Mouse (Mus musculus) layer of hippocampus, adult 18-20 months (tissue): ENCODE measurements at regions not wholly inside any gene's neighbourhood (a gene's known extent, or its start where the extent isn't known, plus 50 kb on each side); places are given as distances from the start of the nearest gene placed in this dataset.

ENCODE experiments used
- DNase-seq, 2 experiments: peaks; one replicate each; pipeline ENCODE4 v3.0.0; 2022; ENCODE audit warnings: low spot score in 2 of 2

GRCm38 (mm10) chr1:114835926-114836325 is 848.6 kb upstream of the Cntnap5a start:
- DNase-seq: no peak

- DNase-seq: no peak
Measured at GRCm38 (mm10) chr1:114849671-114850070, 834.9 kb upstream of the Cntnap5a start.

DNA sequence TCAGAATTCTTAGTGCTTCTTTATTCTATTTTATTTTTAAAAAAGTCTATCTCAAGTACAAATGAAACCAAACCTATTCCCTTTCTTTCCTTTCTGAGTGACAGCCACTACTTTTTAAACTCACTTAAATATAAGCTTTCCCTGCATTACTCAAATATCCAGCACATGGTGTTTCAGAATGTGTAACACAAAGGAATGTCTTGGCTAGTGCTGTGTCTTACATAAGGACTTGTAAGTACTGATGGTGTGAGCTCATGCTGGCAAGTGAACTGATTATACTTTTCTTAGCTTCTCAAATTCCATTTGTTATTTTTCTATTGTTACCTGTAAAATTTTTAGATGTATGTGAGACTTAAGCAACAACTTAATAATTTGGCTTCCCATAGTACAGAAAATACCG is 823.6 kb upstream of the Cntnap5a start:
- DNase-seq: no peak

DNA sequence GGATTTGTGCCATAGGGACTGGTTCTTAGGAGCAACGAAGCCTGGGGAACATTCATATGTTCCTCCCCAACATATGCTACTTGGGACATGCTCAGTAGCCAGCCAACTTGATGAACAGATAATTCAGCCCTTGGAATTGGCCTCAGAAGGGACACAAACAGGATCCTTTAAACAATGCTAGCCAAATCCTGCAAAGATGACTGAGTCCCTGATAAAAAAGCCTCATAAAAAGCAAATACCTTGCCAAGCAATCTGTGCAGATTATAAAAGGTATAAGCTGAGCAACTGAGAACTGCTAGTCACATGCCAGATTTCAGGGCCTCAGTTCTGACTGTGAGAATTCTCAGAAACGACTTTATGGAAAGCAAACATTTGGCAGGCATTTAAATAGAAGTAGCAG is 821.6 kb upstream of the Cntnap5a start:
- peak; percentile 23 to 43 for DNase-seq

DNA sequence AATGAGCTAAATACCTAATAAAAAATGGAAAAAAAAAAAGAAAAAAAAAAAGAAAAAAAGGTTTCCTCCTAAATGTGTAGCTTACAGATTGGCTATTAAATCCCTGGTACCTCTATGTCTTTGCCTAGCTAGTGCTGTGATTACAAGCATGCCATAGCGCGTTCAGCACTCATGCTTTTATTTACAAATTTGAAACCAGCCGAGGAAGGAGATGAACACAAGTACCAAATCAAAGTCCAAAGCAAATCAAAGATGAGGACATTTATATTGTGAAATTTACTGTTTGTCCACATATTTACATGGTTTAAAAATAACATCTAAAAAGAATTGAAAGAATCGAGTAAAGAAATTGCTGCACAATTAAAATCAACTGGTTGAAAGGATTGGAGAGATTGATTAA is 808.8 kb upstream of the Cntnap5a start:
- no peak for DNase-seq
